Mouse (Mus musculus) natural killer cell, adult 2 months (primary cell): ENCODE measurements around the gene Shroom4.
"Not testable (repeated sequence)": the region's sequence is repeated elsewhere in the genome, so short reads cannot be mapped to it uniquely, and the experiment has no call there.

Source experiments
- DNase-seq, 2 experiments: peaks; one replicate each; pipeline ENCODE4 v3.0.0; 2022; ENCODE audit warnings: low spot score in 2 of 2

Gene Shroom4

GRCm38 (mm10) chrX:6399626-6400397 lies at the start of gene Shroom4:
Gene Shroom4, plus strand, starts transcription at chrX:6399854.
- DNase-seq, result no peak

DNA sequence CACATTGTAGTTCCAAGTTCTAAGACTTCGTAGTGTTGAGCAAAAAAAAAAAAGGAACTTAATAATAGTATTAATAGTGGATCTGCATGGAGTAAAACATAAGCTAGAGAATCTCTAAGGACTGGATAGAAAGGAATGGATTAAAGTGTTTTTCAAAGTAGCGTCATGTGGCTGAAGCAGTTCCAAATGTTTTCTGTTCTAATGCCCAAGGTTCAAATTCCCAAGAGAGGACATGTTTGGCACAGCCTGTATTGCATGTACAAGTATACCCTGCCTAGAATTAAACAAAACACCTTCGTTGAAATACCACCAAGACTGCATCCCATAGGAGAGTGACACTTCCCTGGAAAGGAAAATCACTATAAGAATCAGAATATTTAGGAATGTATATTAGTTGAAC lies 42.8 kb upstream of the Shroom4 start:
- DNase-seq, result no peak

DNA sequence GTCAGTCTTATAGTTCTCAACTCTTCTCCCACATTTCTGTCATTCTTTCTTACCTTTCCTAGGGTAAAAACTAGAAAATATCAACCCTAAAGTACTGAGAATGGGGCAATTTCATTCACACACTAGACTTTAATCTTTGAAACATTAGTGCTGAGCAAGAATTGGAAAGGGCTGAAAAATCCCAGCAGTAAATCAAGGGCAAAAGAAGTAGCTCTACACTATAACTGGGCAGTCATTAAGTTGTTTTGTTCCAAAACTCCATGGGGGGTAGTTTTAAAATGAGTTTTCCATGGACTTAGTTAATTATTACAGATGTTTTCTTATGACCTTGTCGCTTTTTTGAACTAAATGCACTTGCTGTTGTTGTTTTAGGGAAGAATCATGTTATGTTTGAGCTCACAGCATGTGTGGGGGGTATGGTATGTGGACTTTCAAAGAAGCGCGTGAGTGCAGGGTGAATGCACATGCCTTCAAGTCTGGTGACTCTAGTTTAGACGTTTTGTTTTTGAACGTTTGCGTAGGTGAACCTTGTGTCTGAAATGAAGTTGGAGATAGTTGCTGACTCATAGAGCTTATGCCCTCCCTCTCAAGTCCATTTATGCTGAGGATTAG lies 42.0 kb upstream of the Shroom4 start:
- DNase-seq, result no peak

DNA sequence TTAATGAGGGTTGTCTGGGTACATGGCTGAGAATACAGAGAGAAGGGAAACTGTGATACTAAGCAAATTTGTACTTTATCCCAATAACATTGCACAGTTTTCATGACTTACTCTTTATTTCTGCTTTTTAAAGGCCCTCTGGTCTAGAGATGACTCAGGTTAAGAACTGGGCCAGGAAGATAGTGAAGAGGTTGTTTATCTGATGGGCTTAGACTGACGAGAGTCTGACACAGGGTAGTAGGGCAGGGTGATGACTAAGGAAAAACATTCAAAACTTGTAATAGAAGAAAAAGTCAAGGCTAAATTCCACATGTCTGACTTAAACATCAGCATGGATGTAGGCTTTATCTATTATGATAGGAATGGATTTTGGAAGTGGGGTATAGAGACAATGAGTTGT lies 30.8 kb upstream of the Shroom4 start:
- DNase-seq, result no peak

DNA sequence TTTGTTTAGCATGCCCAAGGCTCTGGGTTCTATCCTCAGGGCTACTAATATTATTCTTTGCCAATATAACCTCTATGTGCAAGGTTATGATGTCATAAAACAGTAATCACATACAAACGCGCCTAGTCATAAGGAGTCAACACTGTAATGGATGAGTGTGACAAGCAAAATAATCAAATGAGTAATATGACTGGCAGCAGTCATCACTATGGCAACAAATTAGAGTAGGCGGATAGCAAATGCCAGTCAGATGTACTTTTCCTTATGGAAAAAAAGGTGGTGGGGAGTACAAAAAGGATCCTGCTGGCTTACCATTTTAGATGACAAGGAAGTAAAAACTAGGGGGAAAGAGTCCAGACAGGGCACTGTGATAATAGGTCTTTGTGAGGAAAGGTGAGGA lies 28.9 kb upstream of the Shroom4 start:
- no peak for DNase-seq

- DNase-seq, result no peak
Observed at GRCm38 (mm10) chrX:6393861-6394260, 5.8 kb upstream of the Shroom4 start.

GRCm38 (mm10) chrX:6399193-6399592 lies 461 bp upstream of the Shroom4 start:
- DNase-seq, result no peak

DNA sequence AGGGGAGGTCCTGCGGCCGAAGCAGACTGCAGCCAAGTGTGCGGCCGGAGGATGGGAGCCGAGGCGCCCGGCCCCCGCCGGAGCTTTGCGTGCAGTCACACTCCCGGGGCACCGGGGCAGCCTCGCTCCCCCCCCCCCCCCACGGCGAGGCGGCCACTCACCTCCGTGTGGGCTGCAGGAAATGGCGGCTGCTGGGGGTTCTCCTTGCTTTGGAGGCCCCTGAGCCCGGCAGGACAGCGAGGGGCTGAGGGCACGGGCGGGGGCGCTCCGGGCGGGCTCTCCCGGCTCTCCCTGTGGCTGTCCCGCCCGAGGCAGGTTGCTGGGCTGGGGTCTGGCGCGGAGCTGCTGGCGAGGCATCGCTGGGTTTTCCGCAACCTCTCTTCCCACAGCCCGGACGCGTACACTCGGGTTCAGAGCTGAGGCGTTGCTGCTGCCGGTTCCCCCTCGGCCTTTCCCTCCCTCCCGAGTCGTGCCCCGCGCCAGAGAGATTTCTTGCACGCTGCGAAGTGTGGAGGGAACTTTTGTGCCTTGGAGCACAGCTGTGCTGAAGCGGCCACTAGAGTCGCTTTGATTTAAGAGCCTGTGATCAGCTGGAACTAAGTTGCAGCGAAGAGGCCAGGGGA lies 855 bp downstream of the Shroom4 start:
- DNase-seq, result no peak

- DNase-seq, result no peak
Observed at GRCm38 (mm10) chrX:6402921-6403320, 3.3 kb downstream of the Shroom4 start.

GRCm38 (mm10) chrX:6409114-6409513 lies 9.5 kb downstream of the Shroom4 start:
- DNase-seq, result no peak

GRCm38 (mm10) chrX:6415412-6415811 lies 15.8 kb downstream of the Shroom4 start:
- DNase-seq, result no peak

DNA sequence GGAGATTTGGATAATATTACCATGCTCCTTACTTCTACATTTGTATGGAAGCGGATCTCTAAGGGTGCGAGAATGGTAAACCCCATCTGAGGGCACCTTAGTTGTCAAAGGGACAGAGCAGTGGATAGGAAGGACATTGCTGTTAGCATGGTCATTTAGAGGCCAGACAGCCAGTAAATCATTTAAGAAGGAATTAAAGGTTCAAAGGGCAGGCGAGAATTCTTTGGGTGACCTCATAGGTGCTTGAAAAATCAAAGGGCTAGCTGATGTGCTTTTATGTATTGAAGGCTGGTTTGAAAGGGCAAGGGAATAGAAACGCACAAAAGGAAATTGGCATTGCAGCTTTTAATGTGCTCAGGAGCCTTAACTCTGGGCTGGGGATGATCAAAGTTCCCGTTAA lies 16.3 kb downstream of the Shroom4 start:
- no peak for DNase-seq

DNA sequence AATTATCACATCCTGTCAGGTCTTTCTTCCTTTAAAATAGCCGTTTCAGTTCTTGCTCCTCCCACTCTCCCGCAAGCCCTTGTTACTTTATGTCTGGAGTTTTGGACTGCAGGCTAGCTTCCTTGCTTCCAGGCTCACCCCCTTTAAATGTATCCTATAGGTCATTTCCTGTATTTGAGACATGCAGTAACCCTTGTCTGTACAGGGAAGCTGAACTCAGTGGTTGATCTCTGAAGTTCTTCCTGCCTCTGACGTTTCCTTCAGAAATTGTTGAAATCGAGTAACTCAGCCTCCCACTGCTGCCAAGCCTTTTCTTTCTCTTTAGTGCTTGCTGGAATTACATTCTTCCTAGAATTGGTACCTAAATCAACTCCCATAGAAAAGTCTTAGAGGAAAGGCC lies 18.5 kb downstream of the Shroom4 start:
- DNase-seq, result no peak

DNA sequence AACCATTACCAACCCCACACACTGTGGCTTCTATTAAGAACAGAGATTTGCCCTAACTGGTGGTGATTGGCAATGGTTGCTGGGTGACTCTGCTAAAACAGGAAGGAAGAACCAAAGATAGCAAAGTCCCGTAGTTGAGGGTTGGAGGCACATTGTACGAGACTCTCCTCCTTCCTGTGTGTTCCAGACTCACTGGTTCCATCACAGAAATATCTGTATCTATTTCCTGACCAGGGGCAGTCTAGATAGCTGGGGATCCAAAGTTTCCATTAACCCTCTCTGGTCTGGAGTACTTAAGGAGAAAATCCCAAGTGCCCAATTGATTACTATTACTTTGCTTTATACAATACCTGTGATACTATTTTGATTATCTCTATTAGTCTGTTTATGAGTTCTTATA lies 35.6 kb downstream of the Shroom4 start:
- no peak for DNase-seq

GRCm38 (mm10) chrX:6446422-6446821 lies 46.8 kb downstream of the Shroom4 start:
- no peak for DNase-seq

DNA sequence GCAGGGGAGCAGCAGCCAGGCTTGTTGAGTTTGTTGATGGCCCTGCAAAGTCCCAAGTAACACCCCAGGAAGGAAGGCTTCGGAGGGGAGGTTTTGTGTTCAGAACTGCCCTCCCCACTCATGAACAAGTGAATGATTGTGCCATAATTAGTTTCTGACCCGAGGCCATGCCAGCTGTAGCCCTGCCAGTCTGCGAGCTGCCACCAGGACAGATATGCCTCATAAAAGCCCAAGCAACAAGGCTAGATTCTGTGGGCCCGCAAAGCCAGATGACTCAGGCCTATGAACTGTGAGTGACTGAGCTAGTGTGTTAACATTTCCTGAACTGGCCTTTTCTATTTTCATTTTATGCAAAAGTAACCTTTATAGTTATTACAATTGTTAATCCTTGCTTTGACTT lies 48.3 kb downstream of the Shroom4 start:
- DNase-seq, result no peak

- DNase-seq, result no peak
Observed at GRCm38 (mm10) chrX:6453220-6453619, 53.6 kb downstream of the Shroom4 start.

DNA sequence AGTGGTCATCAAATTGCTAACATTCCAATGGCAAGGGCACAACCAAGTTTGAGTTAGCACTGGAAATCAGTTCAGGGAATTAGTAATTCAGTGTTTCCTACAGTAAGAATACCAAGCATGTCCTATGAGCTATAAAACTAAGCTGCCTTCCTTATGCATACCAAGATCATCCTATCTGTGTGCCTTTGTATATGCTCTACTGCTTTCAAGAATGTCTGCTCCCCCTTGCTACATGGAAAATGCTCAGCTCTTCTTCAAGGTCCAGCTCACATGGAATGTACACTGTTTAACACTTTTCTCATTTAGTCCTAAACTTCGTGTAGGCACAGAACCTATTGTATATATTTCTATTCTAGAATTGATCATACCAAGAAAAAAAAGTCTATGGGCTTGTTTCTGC lies 69.6 kb downstream of the Shroom4 start:
- not testable (repeated sequence) for DNase-seq

DNA sequence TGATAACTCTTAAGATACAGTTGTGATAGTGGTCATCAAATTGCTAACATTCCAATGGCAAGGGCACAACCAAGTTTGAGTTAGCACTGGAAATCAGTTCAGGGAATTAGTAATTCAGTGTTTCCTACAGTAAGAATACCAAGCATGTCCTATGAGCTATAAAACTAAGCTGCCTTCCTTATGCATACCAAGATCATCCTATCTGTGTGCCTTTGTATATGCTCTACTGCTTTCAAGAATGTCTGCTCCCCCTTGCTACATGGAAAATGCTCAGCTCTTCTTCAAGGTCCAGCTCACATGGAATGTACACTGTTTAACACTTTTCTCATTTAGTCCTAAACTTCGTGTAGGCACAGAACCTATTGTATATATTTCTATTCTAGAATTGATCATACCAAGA lies 72.9 kb downstream of the Shroom4 start:
- DNase-seq, result not testable (repeated sequence)

DNA sequence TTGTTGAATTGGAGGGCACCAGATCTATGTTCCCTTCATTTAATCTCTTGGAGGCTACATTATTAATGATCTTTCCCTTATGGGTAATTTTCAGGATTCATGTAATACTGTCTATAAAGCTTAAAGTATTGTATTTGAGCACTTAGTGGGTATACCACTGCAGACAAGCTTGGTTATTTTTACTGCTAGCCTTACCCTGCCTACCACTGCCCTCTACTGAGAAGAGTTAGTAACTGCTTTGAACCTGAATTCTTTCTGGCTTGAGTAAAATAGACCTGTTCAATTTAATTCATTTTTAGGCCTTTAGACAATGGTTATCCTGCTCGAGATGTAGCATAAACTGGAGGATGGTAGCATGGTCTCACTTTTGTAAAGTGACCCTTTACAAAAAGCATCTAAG lies 75.5 kb downstream of the Shroom4 start:
- no peak for DNase-seq

DNA sequence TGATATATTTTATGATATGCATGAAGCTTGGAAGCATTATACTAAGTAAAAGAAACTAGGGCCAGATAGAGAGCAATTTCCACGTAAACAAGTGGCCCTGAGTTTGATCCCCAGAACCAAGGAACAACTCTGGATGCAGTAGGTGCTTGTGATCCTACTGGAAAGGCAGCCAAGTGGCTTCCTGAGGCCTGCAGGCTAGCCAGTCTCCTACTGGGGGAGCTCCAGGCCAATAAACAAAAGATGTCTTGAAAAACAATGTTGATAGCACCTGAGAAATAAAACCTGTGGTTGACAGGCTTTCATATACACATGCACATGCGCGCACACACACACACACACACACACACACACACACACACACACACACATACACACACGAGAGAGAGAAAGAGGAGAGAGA lies 82.6 kb downstream of the Shroom4 start:
- DNase-seq, result no peak

- DNase-seq, result no peak
Observed at GRCm38 (mm10) chrX:6483817-6484216, 84.2 kb downstream of the Shroom4 start.

GRCm38 (mm10) chrX:6490433-6490832 lies 90.8 kb downstream of the Shroom4 start:
- DNase-seq, result no peak
